Mouse (Mus musculus) cerebellum, postnatal 4 days (tissue): ENCODE measurements around the gene Rab37.
A peak's percentile ranks its signal among the peaks of the same experiment; 100 is the strongest.

Source experiments
- DNase-seq, 2 experiments: peaks; one replicate each; pipeline ENCODE4 v3.0.0; 2022; ENCODE audit warnings: low spot score in 2 of 2, mixed read lengths in 1 of 2

The Rab37 gene

DNA sequence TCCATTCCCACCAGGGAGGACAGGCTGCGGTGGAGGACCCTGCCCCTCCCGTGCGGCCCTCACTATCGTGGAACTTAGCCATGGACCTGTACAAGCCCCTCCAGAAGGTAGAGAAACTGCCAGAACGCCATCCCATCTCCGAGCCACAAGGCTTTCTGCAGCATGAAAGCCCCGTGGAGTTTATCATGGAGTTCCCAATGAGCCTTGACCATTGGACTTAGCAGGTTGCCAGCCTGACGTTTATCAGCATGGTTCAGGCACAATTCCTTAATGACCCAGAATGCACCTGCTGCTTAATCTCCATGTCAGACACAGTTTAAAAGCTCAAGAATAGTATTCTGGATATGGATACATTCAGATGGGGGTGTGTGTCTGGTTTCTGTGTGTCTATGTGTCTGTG, 6.2 kb upstream of the Rab37 start:
- DNase-seq: no peak

GRCm38 (mm10) chr11:115086213-115086612, 5.0 kb upstream of the Rab37 start:
- DNase-seq: no peak

DNA sequence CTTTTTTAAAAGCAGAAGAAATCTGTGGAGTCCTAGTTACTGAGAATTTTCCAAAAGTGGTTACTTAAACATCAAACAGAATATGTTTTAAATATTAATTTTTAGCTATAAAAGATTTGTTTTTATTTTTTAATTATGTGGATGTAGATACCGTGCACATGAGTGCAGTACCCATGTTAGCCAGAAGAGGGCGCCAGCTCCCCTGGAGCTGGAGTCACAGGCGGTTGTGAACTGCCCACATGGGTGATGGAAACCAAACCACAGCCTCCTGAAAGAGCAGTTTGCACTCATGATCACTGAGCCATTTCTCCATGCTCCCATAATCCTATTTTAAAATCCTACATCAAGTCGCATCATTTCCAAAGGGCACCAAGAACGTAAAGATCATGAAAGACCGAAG, 1.4 kb upstream of the Rab37 start:
- DNase-seq: no peak

DNA sequence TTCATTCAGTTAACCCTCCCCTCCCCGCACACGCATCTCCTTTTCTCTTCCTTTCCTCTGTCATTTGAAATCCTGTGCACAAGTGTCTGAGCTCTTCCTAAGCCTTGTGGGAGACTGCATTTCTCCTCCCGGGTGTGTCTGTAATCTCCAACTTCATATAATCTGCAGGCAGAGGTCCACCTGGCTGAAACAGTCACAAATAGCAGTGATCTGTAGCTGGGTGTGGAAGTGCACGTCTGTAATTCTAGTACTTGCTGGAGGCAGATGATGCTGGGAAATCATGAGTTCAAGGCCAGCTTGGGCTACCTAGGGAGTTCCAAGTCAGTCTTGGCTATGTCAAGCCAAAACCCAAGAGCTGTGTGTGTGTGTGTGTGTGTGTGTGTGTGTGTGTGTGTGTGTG, 909 bp downstream of the Rab37 start:
- no peak for DNase-seq

- peak in 1 of 2 experiments; percentile 13 for DNase-seq
Observed at GRCm38 (mm10) chr11:115098203-115098932, 7.1 kb downstream of the Rab37 start.

GRCm38 (mm10) chr11:115099241-115099840, 8.1 kb downstream of the Rab37 start:
- no peak for DNase-seq

DNA sequence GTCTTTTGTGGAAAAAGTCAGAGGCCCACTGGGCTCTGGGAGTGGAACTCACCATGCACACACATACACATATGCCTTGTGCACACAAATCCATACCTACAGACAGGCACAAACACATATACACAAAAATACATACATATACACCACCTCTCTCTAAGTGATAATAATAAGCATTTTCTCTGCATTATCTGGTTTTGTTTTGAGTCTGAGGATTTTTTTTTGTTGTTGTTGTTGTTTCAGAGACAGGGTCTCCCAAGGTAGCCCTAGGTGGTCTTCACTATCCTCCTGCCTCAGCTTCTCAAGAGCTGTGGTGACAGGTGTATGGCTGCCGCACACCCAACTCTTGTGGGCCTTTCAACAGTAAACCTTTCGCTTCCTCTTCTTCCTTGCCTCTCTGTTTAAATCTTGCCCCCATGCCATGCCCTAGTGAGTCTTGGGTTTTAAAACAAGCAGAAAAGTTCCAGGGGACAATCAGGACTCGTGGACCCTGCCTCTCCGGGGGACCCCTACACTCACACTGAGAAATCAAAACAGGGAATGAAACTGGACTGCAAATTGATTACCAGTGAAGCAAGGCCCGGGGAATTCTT, 8.9 kb downstream of the Rab37 start:
- DNase-seq: no peak

- no peak for DNase-seq
Observed at GRCm38 (mm10) chr11:115100741-115101140, 9.5 kb downstream of the Rab37 start.

DNA sequence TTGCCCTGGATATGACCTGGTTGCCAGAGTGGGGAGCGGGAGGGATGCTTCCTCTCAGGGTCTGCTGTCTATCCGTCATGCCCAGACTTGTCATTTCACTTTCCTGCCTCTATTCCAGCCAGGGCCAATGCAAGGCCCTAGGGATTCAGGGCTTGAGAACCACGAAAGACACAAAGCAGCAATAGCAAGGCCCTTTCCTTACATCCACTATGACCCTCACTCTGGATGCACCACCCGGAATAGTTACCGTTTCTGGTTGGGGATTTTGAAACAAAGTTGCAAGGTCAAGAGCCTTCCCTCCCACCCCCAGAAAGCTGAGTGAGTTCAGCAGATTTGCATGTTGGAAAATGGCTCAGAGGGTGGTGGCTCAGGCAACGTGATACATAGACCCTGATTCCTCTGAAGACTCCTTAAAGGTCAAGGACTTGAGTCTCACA, 10.4 kb downstream of the Rab37 start:
- no peak for DNase-seq

DNA sequence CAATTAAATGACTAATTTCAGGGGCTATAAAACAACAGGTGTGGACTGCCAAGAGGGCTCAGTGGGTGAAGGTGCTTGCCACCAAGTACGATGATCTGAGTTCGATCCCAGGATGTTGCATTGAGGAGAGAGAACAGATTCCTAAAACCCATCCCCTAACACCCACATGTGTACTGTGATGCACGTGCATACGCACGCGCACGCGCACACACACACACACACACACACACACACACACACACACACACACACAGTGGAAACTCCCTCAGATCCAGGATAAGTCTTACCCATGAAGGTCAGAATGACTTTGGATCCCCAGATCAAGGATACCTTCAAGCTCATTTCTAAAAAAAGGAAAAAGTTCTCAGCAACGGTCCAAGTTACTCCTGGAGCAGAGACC, 10.9 kb downstream of the Rab37 start:
- no peak for DNase-seq

DNA sequence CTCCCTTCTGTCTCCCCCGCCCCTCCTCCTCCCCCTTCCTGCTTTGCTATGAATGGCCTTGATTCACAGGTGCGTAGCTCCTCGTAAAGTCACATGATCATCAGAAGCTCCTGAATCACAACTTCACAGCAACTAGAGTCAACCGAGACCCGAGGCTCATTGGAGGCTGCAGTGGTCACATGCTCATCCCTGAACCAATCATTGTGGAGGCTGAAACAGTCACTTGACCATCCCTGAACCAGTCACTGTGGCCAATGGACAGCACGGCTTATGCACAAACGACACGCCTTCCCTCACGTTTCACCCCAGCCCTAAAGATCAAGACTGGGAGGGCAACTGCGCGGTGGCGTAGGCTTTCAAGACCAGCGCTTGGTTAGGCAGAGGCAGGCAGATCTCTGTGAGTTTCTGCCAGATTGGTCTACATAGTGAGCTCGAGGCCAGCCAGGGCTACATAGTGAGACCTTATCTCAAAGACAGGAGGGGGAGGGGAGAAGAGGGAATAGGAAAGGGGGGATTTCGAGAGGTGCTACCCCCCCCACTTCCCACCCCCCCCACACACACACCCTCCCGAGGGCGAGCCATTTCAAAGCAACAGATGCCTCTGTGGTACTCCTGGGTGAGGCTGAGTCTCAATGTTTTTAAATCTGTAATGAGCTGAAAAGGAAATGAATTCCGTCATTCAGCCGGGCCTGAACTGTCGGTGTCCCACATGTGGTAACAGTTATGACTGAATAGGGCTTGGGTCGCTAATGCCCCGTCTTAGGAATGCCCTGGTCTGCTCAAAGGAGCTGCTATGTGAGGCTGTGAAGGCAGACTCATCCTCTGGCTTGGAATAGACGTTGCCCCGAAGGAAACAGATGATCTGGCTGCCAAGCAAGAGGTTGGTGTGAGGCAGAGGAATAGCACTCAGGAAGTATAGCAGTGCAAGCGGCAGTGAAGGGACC, 12.5 kb downstream of the Rab37 start:
- DNase-seq: no peak

- no peak for DNase-seq
Observed at GRCm38 (mm10) chr11:115104769-115105563, 13.7 kb downstream of the Rab37 start.

GRCm38 (mm10) chr11:115106638-115107037, 15.4 kb downstream of the Rab37 start:
- no peak for DNase-seq

- no peak for DNase-seq
Observed at GRCm38 (mm10) chr11:115107403-115107916, 16.2 kb downstream of the Rab37 start.

DNA sequence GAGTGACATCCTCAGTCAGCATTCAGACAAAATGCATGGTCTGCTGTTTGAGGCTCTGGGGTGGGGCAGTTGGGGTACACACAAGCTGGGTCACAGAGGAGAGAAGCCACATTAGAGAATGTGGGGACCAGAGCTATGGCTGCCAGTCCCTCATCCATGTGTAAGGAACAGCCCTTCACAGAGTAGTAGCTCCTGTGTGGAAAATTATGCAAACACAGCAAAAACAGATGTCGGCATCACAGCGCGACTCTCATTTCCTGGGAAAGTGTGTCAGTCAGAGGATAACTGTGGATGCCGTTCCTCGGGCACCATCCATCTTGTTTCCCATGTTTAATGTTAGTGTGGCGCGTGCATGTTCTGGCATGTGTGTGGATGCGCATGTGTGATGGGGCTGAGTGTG, 16.9 kb downstream of the Rab37 start:
- DNase-seq: no peak

GRCm38 (mm10) chr11:115110271-115110670, 19.0 kb downstream of the Rab37 start:
- DNase-seq: no peak

- no peak for DNase-seq
Observed at GRCm38 (mm10) chr11:115112196-115112595, 21.0 kb downstream of the Rab37 start.

- DNase-seq: no peak
Observed at GRCm38 (mm10) chr11:115119409-115119808, 28.2 kb downstream of the Rab37 start.

- DNase-seq: no peak
Observed at GRCm38 (mm10) chr11:115128483-115128882, 37.3 kb downstream of the Rab37 start.

- no peak for DNase-seq
Observed at GRCm38 (mm10) chr11:115129508-115130126, 38.4 kb downstream of the Rab37 start.
